Mouse (Mus musculus): ENCODE results near the gene Bcam. TPM values are rescaled to one million over a fixed set of nuclear protein-coding genes. Genes with fewer than 3 reads are reported as not detected.
A peak's percentile ranks its signal among the peaks of the same experiment; 100 is the strongest.

Bcam gene
- total and polyA plus RNA-seq, 3 experiments: 2.6 to 8.1 TPM; not detected in 1

GRCm38 (mm10) chr7:19784764-19785535, 14.1 kb upstream of the Bcam start (continued):
- TF ChIP-seq POLR2AphosphoS5 (IDR thresholded peaks at IDR 0.05; ENCODE audit: borderline replicate concordance, low read depth, low read length) (no peak), NRF1 (IDR thresholded peaks at IDR 0.05; ENCODE audit: insufficient read depth, low read depth, low read length, poor library complexity, severe bottlenecking) (no peak), ETS1 (IDR thresholded peaks at IDR 0.05; ENCODE audit: low read depth, low read length) (no peak), ZKSCAN1 (IDR thresholded peaks at IDR 0.05; ENCODE audit: low read depth, low read length) (no peak)

- Histone ChIP-seq H3K27ac (ENCODE audit: control insufficient read depth, low read depth, low read length) (no peak overlapping the region), H3K4me3 (ENCODE audit: control insufficient read depth in 1 of 2, insufficient read depth in 1 of 2, low read depth in 2 of 2, low read length in 2 of 2) (no peak overlapping the region), H3K36me3 (ENCODE audit: control insufficient read depth in 1 of 2, insufficient read depth in 2 of 2, low read length in 2 of 2) (no peaks in the 10 kb centered on the region), H3K79me2 (ENCODE audit: control insufficient read depth, insufficient read depth, low read length, poor library complexity) (no peaks in the 10 kb centered on the region), H3K9me3 (replicated peaks; ENCODE audit: insufficient read depth, low read length) (no peaks in the 10 kb centered on the region), H3K4me1 (ENCODE audit: control insufficient read depth in 1 of 2, insufficient read depth in 2 of 2, low read length in 2 of 2) (no peaks in the 10 kb centered on the region), H3K27me3 (ENCODE audit: control insufficient read depth in 1 of 2, insufficient read depth in 2 of 2, low read length in 2 of 2) (no peaks in the 10 kb centered on the region), H3K9ac (ENCODE audit: control insufficient read depth, low read depth, low read length, poor library complexity, severe bottlenecking) (no peak overlapping the region)
- TF ChIP-seq RAD21 (IDR thresholded peaks at IDR 0.05; ENCODE audit: low read depth, low read length) (no peak), GABPA (IDR thresholded peaks at IDR 0.05; ENCODE audit: low read depth, low read length) (no peak), ETS1 (IDR thresholded peaks at IDR 0.05; ENCODE audit: low read depth, low read length) (no peak), MXI1 (IDR thresholded peaks at IDR 0.05; ENCODE audit: low read depth, low read length) (no peak), SMC3 (IDR thresholded peaks at IDR 0.05; ENCODE audit: low read depth, low read length) (no peak), SIN3A (IDR thresholded peaks at IDR 0.05; ENCODE audit: low read length) (no peak), MAZ (IDR thresholded peaks at IDR 0.05; ENCODE audit: low read depth, low read length) (no peak)
- no peak for DNase-seq (ENCODE audit: low read depth, low spot score)
Observed at GRCm38 (mm10) chr7:19783630-19784029, 12.8 kb upstream of the Bcam start.

DNA sequence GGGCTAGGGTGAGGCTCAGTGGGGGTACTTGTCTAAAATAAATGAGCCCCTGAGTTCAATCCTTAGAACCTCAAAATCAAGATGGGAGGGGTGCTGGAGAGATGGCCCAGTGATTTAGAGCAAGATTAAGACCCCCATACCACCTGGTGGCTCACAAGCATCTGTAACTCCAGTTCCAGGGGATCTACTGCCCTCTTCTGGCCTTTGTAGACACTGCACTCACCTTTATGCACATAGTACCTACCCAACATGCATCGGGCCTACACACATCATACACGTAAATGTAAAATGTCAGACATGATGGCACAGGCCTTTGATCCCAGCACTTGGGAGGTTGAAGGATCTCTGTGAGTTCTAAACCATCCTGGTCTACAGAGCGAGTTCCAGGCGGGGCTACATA, 11.8 kb upstream of the Bcam start:
- Histone ChIP-seq H3K4me3 (ENCODE audit: control insufficient read depth in 1 of 2, insufficient read depth in 1 of 2, low read depth in 2 of 2, low read length in 2 of 2) (no peak overlapping the region), H3K79me2 (ENCODE audit: control insufficient read depth, insufficient read depth, low read length, poor library complexity) (no peaks in the 10 kb centered on the region), H3K27ac (ENCODE audit: control insufficient read depth, low read depth, low read length) (no peak overlapping the region), H3K36me3 (ENCODE audit: control insufficient read depth in 1 of 2, insufficient read depth in 2 of 2, low read length in 2 of 2) (no peaks in the 10 kb centered on the region), H3K9ac (ENCODE audit: control insufficient read depth, low read depth, low read length, poor library complexity, severe bottlenecking) (no peak overlapping the region), H3K9me3 (replicated peaks; ENCODE audit: insufficient read depth, low read length) (no peaks in the 10 kb centered on the region), H3K27me3 (ENCODE audit: control insufficient read depth in 1 of 2, insufficient read depth in 2 of 2, low read length in 2 of 2) (no peaks in the 10 kb centered on the region), H3K4me1 (ENCODE audit: control insufficient read depth in 1 of 2, insufficient read depth in 2 of 2, low read length in 2 of 2) (no peaks in the 10 kb centered on the region)
- TF ChIP-seq USF2 (IDR thresholded peaks at IDR 0.05; ENCODE audit: borderline replicate concordance in 1 of 2, insufficient read depth in 1 of 2, low read depth in 1 of 2, low read length in 2 of 2) (no peak), ZC3H11A (IDR thresholded peaks at IDR 0.05; ENCODE audit: low read depth, low read length) (peak; percentile 44), SIN3A (IDR thresholded peaks at IDR 0.05; ENCODE audit: low read length) (no peak), TCF12 (IDR thresholded peaks at IDR 0.05; ENCODE audit: low read depth, low read length) (no peak), CTCF (IDR thresholded peaks at IDR 0.05 in 2 of 3, conservative IDR thresholded peaks at IDR 0.05 in 1 of 3; ENCODE audit: control insufficient read depth in 1 of 3, insufficient read depth in 1 of 3, low read depth in 2 of 3, low read length in 3 of 3, poor library complexity in 1 of 3, severe bottlenecking in 1 of 3) (peak; percentile 48 to 71 (median 67); a peak in 5 of 6 replicates), MYC (IDR thresholded peaks at IDR 0.05; ENCODE audit: low read depth, low read length) (no peak), RAD21 (IDR thresholded peaks at IDR 0.05; ENCODE audit: low read depth, low read length) (peak; percentile 59), TAL1 (IDR thresholded peaks at IDR 0.05; ENCODE audit: low read length) (no peak), SMC3 (IDR thresholded peaks at IDR 0.05; ENCODE audit: low read depth, low read length) (peak; percentile 64), GATA1 (IDR thresholded peaks at IDR 0.05; ENCODE audit: low read depth, low read length) (no peak), MYB (IDR thresholded peaks at IDR 0.05; ENCODE audit: low read depth, low read length) (no peak), ETS1 (IDR thresholded peaks at IDR 0.05; ENCODE audit: low read depth, low read length) (no peak), ZKSCAN1 (IDR thresholded peaks at IDR 0.05; ENCODE audit: low read depth, low read length) (no peak), MXI1 (IDR thresholded peaks at IDR 0.05; ENCODE audit: low read depth, low read length) (no peak), POLR2A (IDR thresholded peaks at IDR 0.05; ENCODE audit: control insufficient read depth in 1 of 2, insufficient read depth in 1 of 2, low read depth in 1 of 2, low read length in 2 of 2, poor library complexity in 1 of 2) (no peak), ELF1 (IDR thresholded peaks at IDR 0.05; ENCODE audit: low read depth, low read length) (no peak), MAZ (IDR thresholded peaks at IDR 0.05; ENCODE audit: low read depth, low read length) (no peak), ZNF384 (IDR thresholded peaks at IDR 0.05; ENCODE audit: low read depth, low read length) (no peak), NELFE (IDR thresholded peaks at IDR 0.05; ENCODE audit: low read depth, low read length) (no peak), USF1 (IDR thresholded peaks at IDR 0.05; ENCODE audit: low read depth, low read length) (no peak), POLR2AphosphoS2 (IDR thresholded peaks at IDR 0.05; ENCODE audit: low read length) (no peak), POLR2AphosphoS5 (IDR thresholded peaks at IDR 0.05; ENCODE audit: borderline replicate concordance, low read depth, low read length) (no peak)
- DNase-seq (ENCODE audit: low read depth, low spot score): peak; percentile 72
